Mouse (Mus musculus): ENCODE results near the gene Gm20388. TPM values are rescaled to one million over a fixed set of nuclear protein-coding genes. Genes with fewer than 3 reads are reported as not detected.

Gm20388 gene
- polyA plus RNA-seq, 2 experiments = 8.5 TPM; not detected in 1

GRCm38 (mm10) chr8:120120951-120121350 is 210.3 kb downstream of the Gm20388 start:
- 49% methylated on average over 5 of the region's 5 CpGs for WGBS (ENCODE audit: insufficient replicate concordance)
- ATAC-seq (ENCODE audit: insufficient read depth) (no peak), DNase-seq (ENCODE audit: low read depth in 3 of 3, low spot score in 3 of 3) (no peak)
- Histone ChIP-seq H3K9me3 (ENCODE audit: control insufficient read depth, low read length) (no peaks in the 10 kb centered on the region), H3K4me1 (replicated peaks; ENCODE audit: control insufficient read depth in 2 of 2, insufficient read depth in 2 of 2, low read length in 1 of 2) (no peaks in the 10 kb centered on the region; a peak in 1 of 4 replicates), H3K27me3 (ENCODE audit: control insufficient read depth, insufficient read depth, low read length) (peaks cover 10% of the 10 kb centered on the region), H3K9ac (replicated peaks) (no peak overlapping the region), H3K27ac (no peak overlapping the region), H3K36me3 (replicated peaks; ENCODE audit: control insufficient read depth, insufficient read depth, low read depth) (no peaks in the 10 kb centered on the region), H3K4me3 (ENCODE audit: insufficient read depth in 1 of 2, low read depth in 2 of 2, low read length in 2 of 2) (no peak overlapping the region), H3K4me2 (ENCODE audit: low read depth) (no peak overlapping the region)
- TF ChIP-seq CTCF (IDR thresholded peaks at IDR 0.05; ENCODE audit: low read depth) = no peak

GRCm38 (mm10) chr8:120124261-120124660 is 213.6 kb downstream of the Gm20388 start:
- no peaks in the 10 kb centered on the region for H3K9me3 ChIP-seq (ENCODE audit: control insufficient read depth, low read length)
- no peak overlapping the region for H3K27ac ChIP-seq
- 8% methylated on average over 6 of the region's 6 CpGs for WGBS (ENCODE audit: insufficient replicate concordance)
- DNase-seq (ENCODE audit: low read depth in 3 of 3, low spot score in 3 of 3) (no peak), ATAC-seq (ENCODE audit: insufficient read depth) (no peak)
- no peak overlapping the region for H3K4me2 ChIP-seq (ENCODE audit: low read depth)
- H3K27me3 ChIP-seq (ENCODE audit: control insufficient read depth, insufficient read depth, low read length) = peaks cover 3% of the 10 kb centered on the region; the same call in 1 of the 2 replicates
- H3K36me3 ChIP-seq (replicated peaks; ENCODE audit: control insufficient read depth, insufficient read depth, low read depth) = no peaks in the 10 kb centered on the region
- TF ChIP-seq CTCF (IDR thresholded peaks at IDR 0.05; ENCODE audit: low read depth) = no peak
- no peaks in the 10 kb centered on the region; a peak in 1 of 4 replicates for H3K4me1 ChIP-seq (replicated peaks; ENCODE audit: control insufficient read depth in 2 of 2, insufficient read depth in 2 of 2, low read length in 1 of 2)
- H3K4me3 ChIP-seq (ENCODE audit: insufficient read depth in 1 of 2, low read depth in 2 of 2, low read length in 2 of 2) = no peak overlapping the region
- no peak overlapping the region for H3K9ac ChIP-seq (replicated peaks)

- no peak overlapping the region for H3K4me2 ChIP-seq (ENCODE audit: low read depth)
- WGBS (ENCODE audit: insufficient replicate concordance) = 59% methylated on average over 7 of the region's 7 CpGs
- H3K27ac ChIP-seq = no peak overlapping the region
- TF ChIP-seq CTCF (IDR thresholded peaks at IDR 0.05; ENCODE audit: low read depth) (no peak), EP300 (IDR thresholded peaks at IDR 0.05; ENCODE audit: low read depth) (no peak)
- no peaks in the 10 kb centered on the region for H3K36me3 ChIP-seq (replicated peaks; ENCODE audit: control insufficient read depth, insufficient read depth, low read depth)
- no peaks in the 10 kb centered on the region for H3K9me3 ChIP-seq (ENCODE audit: control insufficient read depth, low read length)
- no peak for DNase-seq (ENCODE audit: low read depth in 3 of 3, low spot score in 3 of 3)
- ATAC-seq (ENCODE audit: insufficient read depth) = no peak
- no peaks in the 10 kb centered on the region; a peak in 1 of 4 replicates for H3K4me1 ChIP-seq (replicated peaks; ENCODE audit: control insufficient read depth in 2 of 2, insufficient read depth in 2 of 2, low read length in 1 of 2)
- H3K4me3 ChIP-seq (ENCODE audit: insufficient read depth in 1 of 2, low read depth in 2 of 2, low read length in 2 of 2) = no peak overlapping the region
- H3K9ac ChIP-seq (replicated peaks) = no peak overlapping the region
- peaks cover 3% of the 10 kb centered on the region; the same call in 1 of the 2 replicates for H3K27me3 ChIP-seq (ENCODE audit: control insufficient read depth, insufficient read depth, low read length)
These were observed 214.3 kb downstream of the Gm20388 start for GRCm38 (mm10) chr8:120124836-120125389.

GRCm38 (mm10) chr8:120126357-120127161 is 215.9 kb downstream of the Gm20388 start:
- no peak for DNase-seq (ENCODE audit: low read depth in 3 of 3, low spot score in 3 of 3)

GRCm38 (mm10) chr8:120129547-120129946 is 218.9 kb downstream of the Gm20388 start:
- no peaks in the 10 kb centered on the region for H3K4me1 ChIP-seq (replicated peaks; ENCODE audit: control insufficient read depth in 2 of 2, insufficient read depth in 2 of 2, low read length in 1 of 2)
- no peaks in the 10 kb centered on the region; the same call in 1 of the 2 replicates for H3K27me3 ChIP-seq (ENCODE audit: control insufficient read depth, insufficient read depth, low read length)
- H3K9ac ChIP-seq (replicated peaks) = no peak overlapping the region
- WGBS (ENCODE audit: insufficient replicate concordance) = 67% methylated on average over 4 of the region's 4 CpGs
- H3K36me3 ChIP-seq (replicated peaks; ENCODE audit: control insufficient read depth, insufficient read depth, low read depth) = no peaks in the 10 kb centered on the region
- no peak overlapping the region for H3K27ac ChIP-seq
- DNase-seq (ENCODE audit: low read depth in 3 of 3, low spot score in 3 of 3) (no peak), ATAC-seq (ENCODE audit: insufficient read depth) (no peak)
- H3K4me2 ChIP-seq (ENCODE audit: low read depth) = no peak overlapping the region
- TF ChIP-seq CTCF (IDR thresholded peaks at IDR 0.05; ENCODE audit: low read depth) (no peak), EP300 (IDR thresholded peaks at IDR 0.05; ENCODE audit: low read depth) (no peak)
- H3K4me3 ChIP-seq (ENCODE audit: insufficient read depth in 1 of 2, low read depth in 2 of 2, low read length in 2 of 2) = no peak overlapping the region
- no peaks in the 10 kb centered on the region for H3K9me3 ChIP-seq (ENCODE audit: control insufficient read depth, low read length)

More at GRCm38 (mm10) chr8:120126357-120127161, 215.9 kb downstream of the Gm20388 start:
- Histone ChIP-seq H3K4me1 (replicated peaks; ENCODE audit: control insufficient read depth in 2 of 2, insufficient read depth in 2 of 2, low read length in 1 of 2) (no peaks in the 10 kb centered on the region; a peak in 1 of 4 replicates), H3K27me3 (ENCODE audit: control insufficient read depth, insufficient read depth, low read length) (peaks cover 3% of the 10 kb centered on the region; the same call in 1 of the 2 replicates), H3K27ac (no peak overlapping the region), H3K4me3 (ENCODE audit: insufficient read depth in 1 of 2, low read depth in 2 of 2, low read length in 2 of 2) (no peak overlapping the region), H3K9ac (replicated peaks) (no peak overlapping the region), H3K4me2 (ENCODE audit: low read depth) (no peak overlapping the region), H3K9me3 (ENCODE audit: control insufficient read depth, low read length) (no peaks in the 10 kb centered on the region), H3K36me3 (replicated peaks; ENCODE audit: control insufficient read depth, insufficient read depth, low read depth) (no peaks in the 10 kb centered on the region)
- WGBS (ENCODE audit: insufficient replicate concordance) = 17% methylated on average over 14 of the region's 14 CpGs
- no peak for TF ChIP-seq EP300 (IDR thresholded peaks at IDR 0.05; ENCODE audit: low read depth)
- no peak for TF ChIP-seq CTCF (IDR thresholded peaks at IDR 0.05; ENCODE audit: low read depth)
- peak; percentile 43; the same call in 1 of the 2 replicates for ATAC-seq (ENCODE audit: insufficient read depth)

Measured in liver, embryonic 14.5 days (tissue).